Mouse (Mus musculus) stomach, postnatal 0 days (tissue): ENCODE measurements around the gene Foxp2. TPM values are rescaled to one million over a fixed set of nuclear protein-coding genes. Genes with fewer than 3 reads are reported as not detected.
A peak's percentile ranks its signal among the peaks of the same experiment; 100 is the strongest.

Source experiments
- ATAC-seq: fragments of 200-750 bp; cut with Nextera tagmentation; 2 replicates; pipeline ENCODE4 v1.8.0; 2017; ENCODE audit not compliant: low FRiP score, low TSS enrichment
- DNase-seq: peaks from one replicate; pipeline ENCODE4 v3.0.0-alpha.2; 2016; ENCODE audit warnings: low spot score
- H3K27ac ChIP-seq: fragments of 300-500 bp; sonication (generic); replicated peaks from 2 replicates; pipeline ENCODE4 v1.5.1; 2014; ENCODE audit warnings: mild to moderate bottlenecking, control low read depth
- H3K27me3 ChIP-seq: fragments of 300-500 bp; sonication (generic); 2 replicates; pipeline ENCODE4 v1.6.1; 2014; ENCODE audit warnings: low read length; ENCODE audit not compliant: control insufficient read depth, insufficient read depth
- H3K36me3 ChIP-seq: fragments of 300-500 bp; sonication (generic); 2 replicates; pipeline ENCODE4 v1.6.1; 2014; ENCODE audit warnings: low read length, mixed read lengths; ENCODE audit not compliant: control insufficient read depth, insufficient read depth
- H3K4me1 ChIP-seq: fragments of 300-500 bp; sonication (generic); replicated peaks from 2 replicates; pipeline ENCODE4 v1.6.1; 2014; ENCODE audit warnings: antibody characterized with exemption; ENCODE audit not compliant: control insufficient read depth, insufficient read depth
- H3K4me2 ChIP-seq: fragments of 300-500 bp; sonication (generic); replicated peaks from 2 replicates; pipeline ENCODE4 v1.6.1; 2014; ENCODE audit warnings: low read depth, mild to moderate bottlenecking, control low read depth, moderate library complexity
- H3K4me3 ChIP-seq: fragments of 300-500 bp; sonication (generic); 2 replicates; pipeline ENCODE4 v1.5.1; 2014; ENCODE audit warnings: low read depth, low read length, control low read depth
- H3K9ac ChIP-seq: fragments of 300-500 bp; sonication (generic); 2 replicates; pipeline ENCODE4 v1.6.1; 2014; ENCODE audit warnings: mild to moderate bottlenecking, low read length, control low read depth, mixed read lengths
- H3K9me3 ChIP-seq: fragments of 300-500 bp; sonication (generic); 2 replicates; pipeline ENCODE4 v1.6.1; 2016; ENCODE audit warnings: low read length; ENCODE audit not compliant: control insufficient read depth
- CTCF ChIP-seq: IDR thresholded peaks from 2 replicates; pipeline ENCODE4 v1.5.1; 2016; ENCODE audit warnings: antibody characterized with exemption, low read depth, mild to moderate bottlenecking, moderate library complexity
- EP300 ChIP-seq: optimal IDR thresholded peaks from 2 replicates; pipeline ENCODE3; 2016; ENCODE audit warnings: antibody characterized with exemption
- WGBS: fragments of 180-500 bp; shearing (Covaris S2); extraction: QIAGEN DNeasy Blood & Tissue Kit; methylation state at CpG from one replicate; pipeline ENCODE4 v1.1.7; 2014; 5-methylcytosine and 5-hydroxymethylcytosine counted together
- polyA plus RNA-seq: library from polyadenylated mRNA; unstranded; fragments of >200 nt; fragmentation: Nextera tagmentation; extraction: Ambion mirVana; gene quantifications from 2 replicates; pipeline ENCODE4 v1.2.1, GENCODE M21; 2015

The Foxp2 gene
- polyA plus RNA-seq, 1 experiment from 2014 or later: 11.0 TPM

DNA sequence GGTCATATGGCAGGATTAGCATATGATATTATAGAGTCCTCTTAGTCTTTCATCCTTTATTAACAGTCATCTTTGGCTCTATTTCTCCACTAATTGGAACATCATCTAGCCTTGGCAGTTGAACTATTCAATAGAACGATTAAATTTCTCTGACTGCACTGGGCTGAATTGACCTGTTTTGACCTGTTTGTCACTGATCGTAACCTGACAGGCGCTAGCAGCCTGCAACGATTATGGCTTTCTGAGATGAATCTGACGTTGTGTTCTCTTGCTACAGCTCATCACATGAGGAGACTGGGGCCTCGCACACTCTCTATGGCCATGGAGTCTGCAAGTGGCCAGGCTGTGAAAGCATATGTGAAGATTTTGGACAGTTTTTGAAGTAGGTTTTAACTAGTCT lies 495.3 kb downstream of the Foxp2 start:
- TF ChIP-seq CTCF (no peak), EP300 (no peak)
- no peaks in the 10 kb centered on the region for H3K4me1 ChIP-seq
- 62% methylated on average over 6 of the region's 6 CpGs for whole genome bisulfite sequencing

GRCm38 (mm10) chr6:15397485-15397884 lies 496.3 kb downstream of the Foxp2 start:
- Histone ChIP-seq H3K4me1 (no peaks in the 10 kb centered on the region), H3K4me3 (no peak overlapping the region), H3K9ac (no peak overlapping the region), H3K9me3 (no peaks in the 10 kb centered on the region), H3K36me3 (no peaks in the 10 kb centered on the region), H3K27me3 (no peaks in the 10 kb centered on the region), H3K27ac (no peak overlapping the region), H3K4me2 (no peak overlapping the region)
- WGBS: 74% methylated on average over 5 of the region's 5 CpGs
- TF ChIP-seq EP300 (no peak), CTCF (no peak)
- DNase-seq: no peak
- ATAC-seq: no peak

More for the DNA sequence above, 495.3 kb downstream of the Foxp2 start:
- Histone ChIP-seq H3K9ac (no peak overlapping the region), H3K27me3 (no peaks in the 10 kb centered on the region), H3K4me2 (no peak overlapping the region), H3K36me3 (no peaks in the 10 kb centered on the region), H3K27ac (no peak overlapping the region), H3K4me3 (no peak overlapping the region), H3K9me3 (no peaks in the 10 kb centered on the region)
- no peak for ATAC-seq
- DNase-seq: no peak

DNA sequence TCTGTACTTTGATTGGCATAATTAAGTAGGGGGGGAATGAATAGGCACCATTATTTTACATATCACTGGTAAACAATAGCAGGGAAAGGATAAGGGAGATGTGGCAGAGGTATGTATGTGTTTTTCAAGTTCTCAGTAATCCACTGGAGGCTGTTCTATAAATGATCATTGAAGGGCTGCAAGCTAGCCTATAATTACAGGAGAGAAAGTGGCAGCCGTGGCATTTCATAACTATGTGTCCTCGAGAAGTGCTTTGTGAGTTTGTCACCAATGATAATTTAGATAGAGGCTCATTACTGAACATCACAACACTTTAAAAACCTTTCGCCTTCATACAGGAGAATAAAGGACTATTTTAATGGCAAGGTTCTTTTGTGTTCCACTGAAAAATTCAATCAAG lies 500.0 kb downstream of the Foxp2 start:
- H3K27ac ChIP-seq: no peak overlapping the region
- ATAC-seq: no peak
- TF ChIP-seq CTCF: no peak
- TF ChIP-seq EP300: no peak
- no peaks in the 10 kb centered on the region for H3K4me1 ChIP-seq
- WGBS: 85% methylated on average over 3 of the region's 3 CpGs
- no peak overlapping the region for H3K9ac ChIP-seq
- H3K4me2 ChIP-seq: no peak overlapping the region
- H3K27me3 ChIP-seq: no peaks in the 10 kb centered on the region
- no peak overlapping the region for H3K4me3 ChIP-seq
- DNase-seq: no peak
- H3K36me3 ChIP-seq: no peaks in the 10 kb centered on the region
- no peaks in the 10 kb centered on the region for H3K9me3 ChIP-seq

GRCm38 (mm10) chr6:15402026-15402425 lies 500.9 kb downstream of the Foxp2 start:
- no peak for TF ChIP-seq EP300
- TF ChIP-seq CTCF: no peak
- ATAC-seq: no peak
- no peak overlapping the region for H3K27ac ChIP-seq
- 73% methylated on average over 4 of the region's 4 CpGs for WGBS
- H3K9me3 ChIP-seq: no peaks in the 10 kb centered on the region
- no peaks in the 10 kb centered on the region for H3K36me3 ChIP-seq
- DNase-seq: no peak
- no peak overlapping the region for H3K4me2 ChIP-seq
- H3K27me3 ChIP-seq: no peaks in the 10 kb centered on the region
- no peak overlapping the region for H3K4me3 ChIP-seq
- no peaks in the 10 kb centered on the region for H3K4me1 ChIP-seq
- no peak overlapping the region for H3K9ac ChIP-seq

- H3K36me3 ChIP-seq: no peaks in the 10 kb centered on the region
- WGBS: 57% methylated on average over 4 of the region's 4 CpGs
- H3K4me3 ChIP-seq: no peak overlapping the region
- H3K9ac ChIP-seq: no peak overlapping the region
- DNase-seq: no peak
- TF ChIP-seq EP300 (no peak), CTCF (peak; percentile 62)
- no peak overlapping the region for H3K4me2 ChIP-seq
- H3K27ac ChIP-seq: no peak overlapping the region
- no peak for ATAC-seq
- H3K4me1 ChIP-seq: no peaks in the 10 kb centered on the region
- no peaks in the 10 kb centered on the region for H3K27me3 ChIP-seq
- no peaks in the 10 kb centered on the region for H3K9me3 ChIP-seq
Measured at GRCm38 (mm10) chr6:15415099-15415498, 514.0 kb downstream of the Foxp2 start.

GRCm38 (mm10) chr6:15459701-15460100 lies 558.6 kb downstream of the Foxp2 start:
- Histone ChIP-seq H3K36me3 (no peaks in the 10 kb centered on the region), H3K27me3 (no peaks in the 10 kb centered on the region), H3K4me2 (no peak overlapping the region), H3K9me3 (no peaks in the 10 kb centered on the region), H3K4me1 (no peaks in the 10 kb centered on the region), H3K9ac (no peak overlapping the region), H3K4me3 (no peak overlapping the region), H3K27ac (no peak overlapping the region)
- ATAC-seq (no peak), DNase-seq (no peak)
- 93% methylated on average over 2 of the region's 2 CpGs for WGBS
- TF ChIP-seq CTCF (no peak), EP300 (no peak)
